Mouse (Mus musculus) heart, postnatal 10 days (tissue): ENCODE data around the gene Cd244a. TPM values are rescaled to one million over a fixed set of nuclear protein-coding genes. Genes with fewer than 3 reads are reported as not detected.
A peak's percentile ranks its signal among the peaks of the same experiment; 100 is the strongest.

Experiments used
- DNase-seq, 2 experiments: peaks; one replicate each; pipeline ENCODE4 v3.0.0; 2021
- intact Hi-C: fragments of 180-260 bp; cut with DNase I; formaldehyde crosslinking; loops from one replicate; pipeline ENCODE4 v1.15.1; 2025
- total RNA-seq, 2 experiments: library from RNA; stranded (reverse); gene quantifications; 2 replicates each; pipeline ENCODE4 v1.2.3; 2021

Gene Cd244a
- under 1 TPM; 0.10 to 0.20 TPM for total RNA-seq

GRCm38 (mm10) chr1:171558898-171559297, at the start of gene Cd244a:
Cd244a (plus strand) TSS chr1:171559193.
- no peak for DNase-seq

GRCm38 (mm10) chr1:171513234-171513633, 45.8 kb upstream of the Cd244a start:
- intact Hi-C loops = loop anchor here (2.0 kb wide), 1 partner anchor 26 kb away; no protein-coding TSS in a partner anchor
- no peak for DNase-seq

More at GRCm38 (mm10) chr1:171558898-171559297, at the start of gene Cd244a:
- intact Hi-C loops = no loop called here

GRCm38 (mm10) chr1:171513760-171514159, 45.2 kb upstream of the Cd244a start:
- intact Hi-C loops = loop anchor here (2.0 kb wide), 1 partner anchor 25 kb away; no protein-coding TSS in a partner anchor

GRCm38 (mm10) chr1:171515039-171515438, 44.0 kb upstream of the Cd244a start:
- intact Hi-C loops = no loop called here
- no peak for DNase-seq

More at GRCm38 (mm10) chr1:171513760-171514159, 45.2 kb upstream of the Cd244a start:
- no peak for DNase-seq

- no peak for DNase-seq
- intact Hi-C loops = no loop called here
These were observed 43.4 kb upstream of the Cd244a start for GRCm38 (mm10) chr1:171515557-171515956.

GRCm38 (mm10) chr1:171531367-171531766, 27.6 kb upstream of the Cd244a start:
- DNase-seq = no peak
- intact Hi-C loops = no loop called here

GRCm38 (mm10) chr1:171532830-171533229, 26.2 kb upstream of the Cd244a start:
- intact Hi-C loops = no loop called here
- DNase-seq = no peak

- intact Hi-C loops = no loop called here
- no peak for DNase-seq
These were observed 24.4 kb upstream of the Cd244a start for GRCm38 (mm10) chr1:171534557-171534956.

- intact Hi-C loops = no loop called here
- DNase-seq = no peak
These were observed 23.8 kb upstream of the Cd244a start, which contains the start of gene Itln1 for GRCm38 (mm10) chr1:171535194-171535593. Itln1 (minus strand) TSS chr1:171535294.

GRCm38 (mm10) chr1:171540694-171541093, 18.3 kb upstream of the Cd244a start:
- DNase-seq = no peak
- intact Hi-C loops = no loop called here

- DNase-seq = no peak
- intact Hi-C loops = no loop called here
These were observed 7.7 kb upstream of the Cd244a start for GRCm38 (mm10) chr1:171551326-171551725.

GRCm38 (mm10) chr1:171552230-171552629, 6.8 kb upstream of the Cd244a start:
- intact Hi-C loops = no loop called here

GRCm38 (mm10) chr1:171553359-171554341, 5.3 kb upstream of the Cd244a start:
- no peak for DNase-seq
- intact Hi-C loops = no loop called here

More at GRCm38 (mm10) chr1:171552230-171552629, 6.8 kb upstream of the Cd244a start:
- no peak for DNase-seq

- DNase-seq = no peak
- intact Hi-C loops = no loop called here
These were observed 2.6 kb upstream of the Cd244a start for GRCm38 (mm10) chr1:171556366-171556765.

- no peak for DNase-seq
- intact Hi-C loops = no loop called here
These were observed 586 bp upstream of the Cd244a start for GRCm38 (mm10) chr1:171558407-171558806.

GRCm38 (mm10) chr1:171560262-171560661, 1.3 kb downstream of the Cd244a start:
- DNase-seq = no peak
- intact Hi-C loops = no loop called here

- intact Hi-C loops = no loop called here
- no peak for DNase-seq
These were observed 2.2 kb downstream of the Cd244a start for GRCm38 (mm10) chr1:171561200-171561599.

- intact Hi-C loops = no loop called here
These were observed 2.7 kb downstream of the Cd244a start for GRCm38 (mm10) chr1:171561639-171562225.

GRCm38 (mm10) chr1:171563042-171563441, 4.0 kb downstream of the Cd244a start:
- intact Hi-C loops = no loop called here
- DNase-seq = no peak

More at GRCm38 (mm10) chr1:171561639-171562225, 2.7 kb downstream of the Cd244a start:
- DNase-seq = no peak

- DNase-seq = peak; percentile 16 to 20
These were observed 5.3 kb downstream of the Cd244a start for GRCm38 (mm10) chr1:171564247-171564646.

GRCm38 (mm10) chr1:171565888-171566287, 6.9 kb downstream of the Cd244a start:
- intact Hi-C loops = loop anchor here (2.0 kb wide), 1 partner anchor 205 kb away; the partner anchor contains the start of gene Klhdc9
- DNase-seq = no peak

More at GRCm38 (mm10) chr1:171564247-171564646, 5.3 kb downstream of the Cd244a start:
- intact Hi-C loops = no loop called here
